Mouse (Mus musculus): ENCODE measurements around the gene Prss46.

DNA sequence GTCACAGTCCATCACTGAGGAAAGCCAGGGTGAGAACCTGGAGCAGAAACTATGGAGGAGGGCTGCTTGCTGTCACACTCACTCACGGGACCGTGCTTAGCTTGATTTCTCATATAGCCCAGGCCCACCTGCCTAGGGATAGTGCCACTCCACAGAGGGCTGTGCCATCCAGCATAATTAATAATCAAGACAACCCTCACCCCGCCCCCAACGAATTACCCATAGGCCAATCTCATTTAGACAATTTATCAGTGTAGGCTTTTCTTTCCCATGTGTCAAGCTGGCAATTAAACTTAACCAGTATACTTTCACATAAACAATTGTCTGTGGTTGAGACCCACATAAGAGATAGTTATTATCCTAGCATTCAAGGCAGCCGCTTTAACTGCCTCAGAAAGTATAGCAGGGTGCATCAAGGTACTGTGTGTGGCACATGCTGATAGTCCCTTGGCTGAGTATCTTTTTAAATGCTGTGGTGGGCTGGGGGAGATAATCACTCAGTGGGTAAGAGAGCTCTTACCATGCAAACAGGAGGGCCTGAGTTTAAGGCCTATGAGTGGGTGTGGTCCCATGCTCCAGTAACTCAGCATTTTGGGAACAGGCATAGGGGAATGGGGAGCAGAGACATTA lies 14.8 kb downstream of the Prss46 start:
- TF ChIP-seq CTCF (IDR thresholded peaks at IDR 0.05; ENCODE audit: borderline replicate concordance, insufficient read depth, low read depth, low read length) (no peak), POLR2A (IDR thresholded peaks at IDR 0.05; ENCODE audit: borderline replicate concordance, insufficient read depth, low read length) (no peak)
